Mouse (Mus musculus) cortical plate, adult 2 months (tissue): ENCODE data around the gene Gm10837.

ENCODE experiments used
- CTCF ChIP-seq: fragments of 200-500 bp; IDR thresholded peaks from 2 replicates; pipeline ENCODE4 v1.5.1; 2011; ENCODE audit warnings: mild to moderate bottlenecking, control low read depth, low read length; ENCODE audit not compliant: insufficient read depth; ENCODE audit errors: extremely low read depth
- POLR2A ChIP-seq: fragments of 200-500 bp; IDR thresholded peaks from 2 replicates; pipeline ENCODE4 v1.6.1; 2011; ENCODE audit warnings: mild to moderate bottlenecking, low read length, control low read depth; ENCODE audit not compliant: insufficient read depth; ENCODE audit errors: extremely low read depth

DNA sequence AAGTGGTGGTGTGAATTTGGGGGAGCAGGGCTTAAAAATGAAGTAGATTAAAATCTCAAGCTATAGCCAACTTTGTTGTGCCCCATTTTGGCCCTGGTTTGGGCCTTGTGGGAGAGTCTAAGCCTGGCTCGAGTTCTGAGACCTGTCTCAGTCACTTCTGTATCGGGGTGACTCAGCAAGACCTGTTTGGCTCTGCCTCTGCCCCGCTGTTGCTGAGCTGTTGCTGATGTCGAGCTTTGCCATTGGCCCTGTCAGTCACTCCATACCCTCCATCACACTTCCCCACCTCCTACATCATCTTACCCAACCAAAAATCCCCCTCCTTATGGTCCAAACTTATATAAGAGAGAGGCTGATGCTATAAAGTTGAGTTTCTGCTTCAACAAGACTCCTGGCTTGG, 38.1 kb downstream of the Gm10837 start:
- TF ChIP-seq CTCF (no peak), POLR2A (no peak)
